Mouse (Mus musculus): ENCODE data around the gene Dach1. TPM values are rescaled to one million over a fixed set of nuclear protein-coding genes. Genes with fewer than 3 reads are reported as not detected.
A peak's percentile ranks its signal among the peaks of the same experiment; 100 is the strongest.

Dach1 gene
- 1 to 10 TPM; 6.0 to 8.3 TPM for total RNA-seq (2021)

DNA sequence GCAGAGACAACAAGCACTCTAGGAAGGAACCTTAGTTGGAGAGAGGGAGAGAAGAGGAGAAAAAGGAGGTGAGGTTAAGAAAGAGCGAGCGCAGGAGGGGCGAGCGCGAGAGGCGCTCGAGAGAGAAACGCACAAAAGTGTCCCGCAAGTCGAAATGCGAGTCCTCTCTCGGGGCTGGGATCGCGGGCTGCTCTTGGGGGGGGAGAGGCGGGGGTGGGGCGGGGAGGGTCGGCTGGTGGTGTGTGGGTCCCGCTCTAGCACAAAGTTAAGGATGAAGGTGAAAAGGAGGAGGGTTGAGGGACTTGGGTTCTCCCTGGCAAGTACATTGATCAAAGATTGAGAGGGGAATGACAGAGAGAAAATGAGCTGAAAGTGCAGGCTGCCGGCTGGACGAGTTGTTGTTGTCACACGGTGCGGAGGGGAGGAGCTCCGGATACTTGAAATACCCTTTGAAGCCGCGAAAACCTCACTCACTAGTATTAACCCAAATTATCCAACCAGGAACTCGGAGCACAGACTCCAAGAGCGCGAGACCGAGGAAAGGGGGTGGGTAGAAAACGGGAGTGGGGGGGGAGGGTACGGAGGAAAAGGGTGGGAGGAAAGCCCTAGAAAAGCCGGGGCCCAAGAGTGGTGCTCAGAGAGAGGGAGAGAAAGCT, at the start of gene Dach1:
Gene Dach1 (minus strand): TSS at position 345 of the 656 bp plus-strand sequence.
- intact Hi-C loops (cut with DNase I): loop anchor here (5.0 to 10.0 kb wide), 4 partner anchors 57 to 355 kb away; no protein-coding TSS in a partner anchor
- DNase-seq (ENCODE audit: low spot score): peak; percentile 2

DNA sequence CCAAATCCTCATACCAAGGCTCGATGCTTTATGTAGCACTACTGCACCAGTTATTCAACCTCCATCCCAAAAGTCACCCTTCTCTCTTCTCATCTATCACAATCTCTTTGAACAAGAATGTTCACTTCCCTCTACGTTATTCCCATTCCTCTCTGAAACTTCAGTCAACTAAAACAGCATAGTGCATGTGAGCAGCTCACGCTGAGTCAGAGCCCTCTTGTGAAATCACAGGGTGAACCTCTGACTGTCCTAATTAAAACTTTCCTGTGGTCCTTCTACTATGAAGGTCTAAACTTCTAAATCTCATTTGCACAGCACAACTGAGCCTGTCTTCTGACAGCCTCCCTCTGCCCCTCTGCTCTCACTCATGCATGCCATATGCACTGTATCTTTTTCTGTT, 30.5 kb upstream of the Dach1 start:
- intact Hi-C loops (cut with DNase I): no loop called here

DNA sequence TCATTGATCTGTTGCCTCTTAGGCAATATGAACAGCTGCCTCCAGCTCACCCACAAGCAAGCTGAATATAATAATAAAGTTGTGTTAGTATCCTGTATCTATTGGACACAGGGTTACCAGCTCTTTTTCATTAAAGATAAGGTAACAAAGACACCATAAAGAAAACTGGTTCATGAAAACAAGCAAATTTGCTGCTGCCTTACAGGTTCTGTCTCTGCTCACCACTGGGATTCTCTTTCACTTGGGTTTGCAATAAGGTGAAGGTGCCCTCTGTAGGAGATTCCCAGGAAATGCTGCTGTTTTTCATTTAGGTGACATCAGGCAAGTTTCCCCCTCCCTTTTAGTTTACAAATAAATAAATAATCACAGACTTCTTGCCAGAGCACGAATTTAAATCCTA, 12.0 kb upstream of the Dach1 start:
- no peak for DNase-seq (ENCODE audit: low spot score)
- intact Hi-C loops (cut with DNase I): loop anchor here (5.0 to 10.0 kb wide), 4 partner anchors 347 to 849 kb away; no protein-coding TSS in a partner anchor

More for the DNA sequence above, 30.5 kb upstream of the Dach1 start:
- DNase-seq (ENCODE audit: low spot score): no peak

DNA sequence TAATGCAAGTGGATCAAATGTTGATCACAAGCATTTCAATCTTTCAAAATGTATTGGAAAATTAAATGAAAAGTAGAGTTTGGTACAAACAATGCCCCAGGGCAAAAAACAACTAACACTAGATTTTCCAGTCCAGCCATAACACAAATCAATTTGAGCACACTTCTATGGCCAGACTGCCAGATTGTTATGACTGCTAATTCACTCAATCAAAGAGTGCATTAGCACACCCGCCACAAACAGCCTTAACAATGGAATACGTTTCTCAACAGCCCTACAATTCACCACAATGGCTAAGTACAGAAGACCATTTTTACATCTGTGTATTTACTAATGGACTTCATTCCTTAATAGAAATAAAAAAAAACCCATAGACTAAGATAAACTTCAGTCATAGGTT, 4.3 kb upstream of the Dach1 start:
- intact Hi-C loops (cut with DNase I): loop anchor here (10.0 kb wide), 1 partner anchor 359 kb away; no protein-coding TSS in a partner anchor
- DNase-seq (ENCODE audit: low spot score): no peak

DNA sequence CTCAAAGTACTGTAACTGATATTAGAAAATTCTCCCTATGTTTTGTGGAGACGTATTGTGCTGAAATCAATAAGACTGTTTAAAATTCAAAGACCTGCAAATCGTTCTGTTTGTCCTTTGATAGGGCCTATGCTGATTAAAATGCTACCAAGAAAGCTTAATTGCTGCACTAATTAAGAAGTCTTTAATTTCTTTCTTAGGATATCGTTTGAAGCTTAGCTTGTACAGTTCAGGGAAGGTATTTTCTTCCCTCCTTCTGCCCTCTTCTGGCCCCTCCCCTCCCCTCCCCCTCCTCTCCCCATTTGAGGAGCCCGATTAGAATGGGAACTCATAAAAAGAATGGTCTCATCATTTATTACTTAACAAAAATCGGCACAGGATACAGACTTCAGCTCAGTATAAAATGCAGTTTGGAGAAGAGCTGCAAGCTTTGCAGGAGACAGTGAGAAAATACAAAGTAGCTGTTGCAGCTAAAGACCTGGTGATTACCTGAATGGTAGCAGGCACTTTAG, 2.9 kb upstream of the Dach1 start:
- intact Hi-C loops (cut with DNase I): loop anchor here (10.0 kb wide), 1 partner anchor 358 kb away; no protein-coding TSS in a partner anchor
- DNase-seq (ENCODE audit: low spot score): no peak

DNA sequence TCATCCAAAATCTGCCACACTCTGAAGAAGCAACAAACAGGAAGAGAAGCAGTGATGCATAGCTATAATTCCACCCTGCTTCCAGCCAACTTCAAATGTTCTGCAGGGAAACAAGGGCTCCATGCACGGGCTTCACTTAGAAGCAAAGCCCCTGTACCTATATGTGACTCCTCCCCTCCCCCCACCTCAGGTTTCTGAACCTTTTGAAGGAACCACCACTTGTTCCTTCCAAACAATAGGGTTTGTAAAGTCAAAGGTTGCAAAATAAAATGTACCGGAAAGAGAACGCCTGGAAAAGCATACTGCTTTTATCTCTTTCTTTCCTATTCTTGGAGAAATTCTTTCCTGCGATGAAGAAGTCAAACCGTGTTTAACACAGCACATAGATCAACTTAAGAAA, 2.3 kb upstream of the Dach1 start:
- intact Hi-C loops (cut with DNase I): loop anchor here (10.0 kb wide), 1 partner anchor 357 kb away; no protein-coding TSS in a partner anchor
- no peak for DNase-seq (ENCODE audit: low spot score)

DNA sequence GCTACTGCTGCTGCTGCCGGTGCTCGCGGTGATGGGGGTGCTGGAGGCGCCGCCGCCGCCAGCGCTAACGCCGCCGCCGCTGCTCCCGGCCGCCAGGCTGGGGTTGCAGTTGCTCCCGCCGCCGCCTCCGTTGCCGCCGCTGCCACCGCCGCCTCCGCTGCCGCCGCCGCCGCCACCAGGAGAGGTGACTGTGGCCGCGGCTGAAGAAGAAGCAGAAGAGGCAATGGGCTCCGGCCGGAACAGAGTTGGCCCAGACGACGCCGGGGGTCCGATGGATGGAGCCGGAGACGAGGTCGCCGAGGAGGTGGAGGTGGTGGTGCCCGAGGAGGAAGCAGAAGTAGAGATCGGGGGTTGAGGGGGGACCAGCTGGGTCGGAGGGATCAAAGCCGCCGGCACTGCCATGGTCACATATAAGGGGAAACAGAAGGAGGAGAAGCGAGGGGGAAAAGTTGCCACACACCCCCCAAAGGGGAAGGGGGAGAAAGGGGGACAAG, 610 bp downstream of the Dach1 start:
- intact Hi-C loops (cut with DNase I): loop anchor here (5.0 to 10.0 kb wide), 3 partner anchors 57 to 164 kb away; no protein-coding TSS in a partner anchor
- peak; percentile 8 for DNase-seq (ENCODE audit: low spot score)

DNA sequence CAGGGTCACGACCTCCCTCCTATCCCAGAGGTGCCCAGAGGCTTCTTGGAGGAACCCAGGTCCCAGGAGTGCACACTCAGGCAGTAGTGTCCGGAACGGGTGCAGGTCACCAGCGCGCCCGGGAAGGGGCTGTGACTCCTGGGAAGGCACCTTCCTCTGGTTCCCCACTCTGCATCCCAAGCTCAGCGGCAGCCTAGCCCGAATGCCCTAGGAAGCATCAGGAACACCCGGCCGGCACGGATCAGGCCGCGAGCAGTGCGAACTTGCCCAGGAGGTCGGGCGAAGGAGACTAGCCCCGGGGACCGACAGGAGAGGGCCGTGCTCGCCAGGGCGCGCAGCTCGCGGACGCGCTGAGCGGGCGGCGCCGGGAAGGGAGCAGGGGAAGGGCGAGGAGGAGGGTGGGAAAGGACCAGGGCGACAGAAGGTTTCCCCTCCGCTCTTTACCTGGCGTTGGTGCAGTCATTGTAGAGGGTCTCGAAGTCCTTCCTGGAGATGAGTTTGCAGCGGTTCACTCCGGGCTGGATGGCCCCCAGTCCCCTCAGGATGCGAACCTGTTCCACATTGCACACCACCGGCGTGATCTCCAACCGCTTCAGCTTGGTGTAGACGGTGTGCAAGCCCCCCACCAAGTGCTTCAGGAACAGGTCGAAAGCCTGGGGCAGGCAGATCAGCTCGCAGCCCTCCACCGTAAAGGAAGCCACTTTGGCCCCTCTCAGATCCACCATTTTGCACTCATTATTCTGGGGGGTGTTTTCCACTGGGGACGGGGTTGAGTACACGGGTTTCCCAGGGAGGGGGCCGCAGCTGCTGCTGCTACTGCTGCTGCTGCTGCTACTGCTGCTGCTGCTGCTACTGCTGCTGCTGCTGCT, 1.3 kb downstream of the Dach1 start:
- intact Hi-C loops (cut with DNase I): loop anchor here (5.0 to 10.0 kb wide), 3 partner anchors 56 to 163 kb away; no protein-coding TSS in a partner anchor
- DNase-seq (ENCODE audit: low spot score): peak; percentile 2

DNA sequence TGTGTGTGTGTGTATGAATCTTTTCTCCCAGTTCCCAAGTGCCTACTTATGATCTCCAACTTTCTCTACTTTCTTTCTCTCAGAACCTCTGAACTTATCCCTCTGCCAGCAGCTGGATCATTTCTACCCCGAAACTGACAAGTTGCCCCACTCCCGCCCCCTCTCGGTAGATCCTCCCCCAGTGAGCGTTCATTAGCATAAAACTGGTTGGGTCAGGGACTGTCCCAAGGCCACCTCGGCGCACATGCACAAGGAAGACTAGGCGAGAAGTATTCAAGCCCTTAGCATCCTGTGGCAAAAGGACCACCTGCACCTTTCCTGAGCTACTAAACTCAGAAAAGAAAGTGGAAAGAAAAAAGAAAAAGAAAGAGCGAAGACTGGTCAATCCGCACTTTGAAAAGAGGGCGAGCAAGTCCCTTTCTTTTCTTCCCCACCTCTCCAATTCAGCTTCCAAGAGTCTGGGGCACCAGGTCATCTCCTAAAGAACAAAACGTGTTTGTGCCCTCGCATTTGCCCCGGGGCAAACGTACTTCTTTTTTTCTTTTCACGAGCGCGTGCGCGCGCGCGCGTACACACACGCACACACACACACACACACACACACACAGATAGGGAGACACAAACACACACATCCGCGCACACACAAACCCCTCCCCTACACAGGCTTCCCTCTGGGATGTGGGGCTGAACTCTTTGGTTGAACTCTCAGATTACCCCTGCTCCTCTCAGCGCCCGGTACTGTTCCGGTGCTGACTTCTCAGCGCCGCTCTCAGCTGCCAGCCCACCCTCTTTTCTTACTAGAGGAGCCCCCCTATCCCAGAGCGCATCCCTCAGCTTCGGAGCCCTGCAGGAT, 2.2 kb downstream of the Dach1 start:
- intact Hi-C loops (cut with DNase I): loop anchor here (5.0 to 10.0 kb wide), 3 partner anchors 55 to 163 kb away; no protein-coding TSS in a partner anchor
- peak; percentile 12 for DNase-seq (ENCODE audit: low spot score)

DNA sequence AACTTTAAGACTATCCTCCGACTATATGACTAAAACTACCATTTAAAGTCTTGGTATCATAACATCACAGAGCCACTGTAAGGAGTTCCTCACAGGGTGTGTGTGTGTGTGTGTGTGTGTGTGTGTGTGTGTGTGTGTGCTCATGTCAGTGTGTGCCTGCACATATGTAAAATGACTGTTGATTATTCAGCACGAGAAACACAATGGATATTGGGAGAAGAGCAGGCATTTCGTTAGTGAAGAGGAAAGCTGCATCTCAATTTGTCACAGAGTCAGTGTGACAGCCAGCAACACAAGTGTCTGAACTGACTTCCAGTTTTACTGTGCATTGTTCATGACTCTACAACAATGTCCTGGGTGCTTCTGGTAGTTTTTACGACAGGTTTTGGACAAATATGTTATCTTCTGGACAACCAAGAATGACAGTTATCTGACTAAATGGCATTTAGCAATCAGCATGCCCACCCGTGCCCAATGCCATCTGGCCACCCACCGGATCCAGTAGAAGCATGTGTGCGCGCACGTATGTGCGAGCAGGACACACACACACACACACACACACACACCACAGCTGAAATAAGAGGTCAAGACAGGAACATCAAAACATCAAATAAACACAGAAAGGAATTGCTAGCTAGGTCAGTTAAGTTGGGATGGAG, 3.1 kb downstream of the Dach1 start:
- DNase-seq (ENCODE audit: low spot score): no peak
- intact Hi-C loops (cut with DNase I): loop anchor here (5.0 to 10.0 kb wide), 3 partner anchors 54 to 162 kb away; no protein-coding TSS in a partner anchor

DNA sequence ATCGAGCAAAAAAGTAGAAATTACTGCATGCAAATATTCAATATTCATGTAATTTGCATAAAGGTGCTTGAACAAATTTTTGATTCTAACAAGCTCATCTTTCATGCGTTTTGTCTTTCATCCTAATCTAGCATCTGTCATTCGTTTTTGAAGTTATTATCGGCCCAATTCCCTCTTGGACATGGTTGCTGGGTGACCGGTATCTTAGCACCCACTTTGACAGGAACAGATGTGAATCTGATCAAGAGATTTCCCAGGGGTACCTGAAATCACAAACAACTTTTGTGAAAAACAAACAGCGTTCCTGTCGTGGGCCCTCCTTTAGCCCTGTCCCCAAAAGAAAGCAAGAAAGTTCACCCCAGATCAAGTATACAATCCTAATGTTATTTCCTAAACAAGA, 12.8 kb downstream of the Dach1 start:
- no peak for DNase-seq (ENCODE audit: low spot score)
- intact Hi-C loops (cut with DNase I): no loop called here

DNA sequence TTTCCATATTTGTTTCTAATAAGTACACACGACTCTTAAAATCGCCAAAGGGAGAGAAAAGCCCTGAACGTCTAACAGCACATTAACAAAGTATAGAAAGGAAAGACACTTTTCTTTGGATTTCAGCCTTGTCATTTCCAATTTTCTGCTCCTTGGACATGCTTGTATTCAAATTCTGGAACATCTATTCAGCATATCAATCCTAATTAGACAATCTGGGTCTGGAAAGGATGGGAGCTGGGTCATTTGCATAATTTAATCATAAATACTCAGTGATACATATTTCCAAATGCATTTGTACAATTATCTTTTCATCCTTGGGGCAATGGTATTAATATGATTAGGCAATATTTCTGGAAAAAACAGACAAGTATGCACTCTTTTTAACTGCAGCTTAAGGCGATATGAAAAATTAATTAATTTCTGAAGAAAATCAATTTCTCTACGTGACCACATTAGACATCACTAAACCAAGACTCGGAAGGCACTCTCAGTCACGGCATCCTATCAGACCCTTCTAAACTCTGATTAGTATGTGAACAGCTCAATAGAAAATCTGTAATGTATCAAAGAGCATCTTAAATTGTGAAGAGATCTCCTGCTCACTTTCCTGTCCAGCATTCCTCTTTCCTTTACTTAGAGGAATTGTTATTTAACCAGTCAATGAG, 13.7 kb downstream of the Dach1 start:
- intact Hi-C loops (cut with DNase I): no loop called here
- no peak for DNase-seq (ENCODE audit: low spot score)

DNA sequence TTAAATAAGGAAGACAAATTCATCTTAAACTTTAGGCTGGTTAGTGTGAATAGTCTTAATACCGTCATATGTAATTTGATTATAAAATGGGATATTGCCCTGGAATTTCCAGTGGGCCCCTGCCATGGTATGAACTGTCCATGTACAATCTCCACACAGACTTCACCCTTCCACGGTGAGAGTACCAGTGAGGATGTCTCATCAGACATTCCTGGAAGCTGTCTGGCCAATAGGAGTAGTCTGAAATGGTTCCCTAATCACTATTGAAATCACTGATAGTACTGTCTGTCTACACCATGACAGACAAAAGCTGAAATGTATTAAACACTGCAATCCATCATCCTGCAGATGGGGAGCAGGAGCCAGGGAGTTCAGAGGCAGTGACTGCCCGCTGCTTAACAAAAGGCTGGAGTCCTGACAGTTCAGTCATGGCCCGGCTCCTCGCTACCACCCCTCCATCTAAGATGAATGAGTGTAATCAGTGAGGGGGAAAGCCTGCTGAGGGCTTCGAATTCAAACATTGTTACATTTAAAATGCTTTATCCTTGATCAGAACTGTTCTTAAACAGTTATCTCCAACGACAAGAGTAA, 14.6 kb downstream of the Dach1 start:
- intact Hi-C loops (cut with DNase I): no loop called here
- DNase-seq (ENCODE audit: low spot score): no peak

DNA sequence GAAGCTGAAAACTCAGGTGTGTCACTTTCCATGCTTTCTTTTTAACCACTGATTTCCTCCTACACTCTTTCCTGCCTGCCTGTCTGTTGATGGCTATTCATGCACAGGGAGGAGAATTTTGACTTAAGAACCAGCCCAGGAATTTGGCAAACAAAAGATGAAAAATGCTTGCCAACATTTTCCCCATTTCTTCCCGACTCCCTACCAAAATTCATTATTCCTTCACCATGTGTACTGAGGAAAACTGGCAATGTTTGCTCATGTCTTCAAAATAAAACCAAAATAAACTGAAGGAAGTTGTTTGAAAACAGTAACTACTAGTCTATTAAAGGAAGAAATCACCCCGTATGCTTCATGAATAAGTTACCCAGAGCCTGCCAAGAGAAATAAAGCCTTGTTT, 27.8 kb downstream of the Dach1 start:
- no peak for DNase-seq (ENCODE audit: low spot score)
- intact Hi-C loops (cut with DNase I): no loop called here

DNA sequence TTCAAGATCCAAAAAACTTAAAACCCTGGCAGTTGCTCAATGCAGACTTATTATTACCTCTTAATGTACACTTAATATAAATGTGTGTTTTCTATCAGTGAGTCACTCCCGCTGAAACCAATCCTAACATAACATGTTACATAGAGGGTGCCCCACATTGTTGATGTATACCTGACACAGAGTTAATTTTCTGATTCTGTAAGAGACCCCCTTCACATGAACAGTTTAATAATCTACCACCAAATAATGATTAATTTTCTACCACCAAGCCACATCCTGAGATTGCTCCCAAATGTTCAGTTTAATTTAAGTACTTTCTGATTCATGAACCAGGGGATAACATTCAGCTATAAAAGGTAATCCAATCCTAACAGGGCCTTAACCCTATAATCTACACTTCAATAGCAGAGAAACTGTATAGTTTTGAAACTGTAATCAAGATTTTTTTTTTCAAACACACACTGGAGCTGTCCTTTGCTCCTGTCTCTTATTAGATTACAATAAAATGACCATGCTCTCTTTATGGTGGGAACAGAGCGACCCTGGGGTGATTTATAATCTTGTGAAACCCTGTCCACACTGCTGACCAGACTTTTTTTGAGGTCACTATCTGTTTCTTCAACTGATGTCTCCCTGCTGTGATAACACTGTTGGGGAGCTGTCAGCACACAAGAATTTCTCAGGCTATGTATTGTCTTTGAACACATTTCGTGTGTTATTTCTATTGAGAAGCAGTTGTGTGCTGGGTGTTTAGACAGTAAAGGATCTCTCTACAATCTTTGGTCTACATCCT, 30.5 kb downstream of the Dach1 start:
- no peak for DNase-seq (ENCODE audit: low spot score)
- intact Hi-C loops (cut with DNase I): no loop called here

DNA sequence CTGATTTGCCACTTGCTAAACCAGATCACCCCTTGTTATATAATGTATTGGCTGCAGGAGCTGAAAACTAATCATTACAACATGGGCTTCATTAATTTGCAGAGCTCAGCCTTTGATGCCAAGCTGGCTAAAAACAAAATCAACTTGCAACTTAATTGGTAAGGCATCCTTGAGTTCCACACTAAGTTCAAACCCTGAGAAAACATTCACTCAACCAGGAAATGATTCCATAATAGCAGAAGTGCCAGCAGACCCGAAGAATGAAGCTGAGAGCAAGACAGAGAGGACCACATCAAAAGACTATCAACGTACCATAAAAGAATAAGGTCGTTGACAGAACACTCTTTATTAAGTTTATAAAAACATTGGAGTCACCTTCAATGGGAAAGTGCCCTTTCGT, 35.0 kb downstream of the Dach1 start:
- intact Hi-C loops (cut with DNase I): no loop called here
- no peak for DNase-seq (ENCODE audit: low spot score)

DNA sequence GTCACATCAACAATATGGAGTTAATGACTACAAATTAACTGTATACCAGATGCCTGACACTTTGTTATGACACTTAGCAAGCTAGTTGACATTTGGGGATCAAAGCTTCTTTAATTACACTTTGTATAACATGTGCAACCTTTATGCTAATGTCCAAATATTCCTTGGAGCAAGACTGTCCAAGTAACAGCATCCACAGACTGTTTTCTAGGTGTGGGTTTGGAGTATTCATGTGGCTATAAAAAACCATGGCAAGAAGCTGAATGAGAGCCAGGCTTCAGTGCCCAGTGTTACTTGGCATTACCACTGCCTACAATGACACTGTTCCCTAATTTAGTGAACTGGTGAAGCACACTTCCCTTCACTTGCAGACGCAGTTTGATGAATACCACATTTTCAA, 46.5 kb downstream of the Dach1 start:
- no peak for DNase-seq (ENCODE audit: low spot score)
- intact Hi-C loops (cut with DNase I): no loop called here

Data from heart, postnatal 25 days (tissue).